Mouse (Mus musculus) lung, embryonic 16.5 days (tissue): ENCODE results near the gene Ptprs. TPM values are rescaled to one million over a fixed set of nuclear protein-coding genes. Genes with fewer than 3 reads are reported as not detected.

Experiments
- ATAC-seq: fragments of 200-750 bp; cut with Nextera tagmentation; 2 replicates; pipeline ENCODE4 v1.8.0; 2017; ENCODE audit warnings: low read depth, mild to moderate bottlenecking, moderate library complexity
- H3K27ac ChIP-seq: fragments of 300-500 bp; sonication (generic); 2 replicates; pipeline ENCODE4 v1.5.1; 2014; ENCODE audit warnings: mild to moderate bottlenecking, control low read depth, low read length
- H3K27me3 ChIP-seq: fragments of 300-500 bp; sonication (generic); 2 replicates; pipeline ENCODE4 v1.6.1; 2014; ENCODE audit warnings: low read depth, low read length, mixed read lengths; ENCODE audit not compliant: control insufficient read depth, insufficient read depth
- H3K36me3 ChIP-seq: fragments of 300-500 bp; sonication (generic); 2 replicates; pipeline ENCODE4 v1.6.1; 2014; ENCODE audit warnings: low read length; ENCODE audit not compliant: control insufficient read depth, insufficient read depth
- H3K4me1 ChIP-seq: fragments of 300-500 bp; sonication (generic); replicated peaks from 2 replicates; pipeline ENCODE4 v1.6.1; 2014; ENCODE audit warnings: low read length, mixed read lengths; ENCODE audit not compliant: control insufficient read depth, insufficient read depth
- H3K4me2 ChIP-seq: fragments of 300-500 bp; sonication (generic); 2 replicates; pipeline ENCODE4 v1.6.1; 2014; ENCODE audit warnings: low read depth, low read length, control low read depth
- H3K4me3 ChIP-seq: fragments of 300-500 bp; sonication (generic); 2 replicates; pipeline ENCODE4 v1.5.1; 2014; ENCODE audit warnings: mild to moderate bottlenecking, low read length, control low read depth
- H3K9ac ChIP-seq: fragments of 300-500 bp; sonication (generic); 2 replicates; pipeline ENCODE4 v1.6.1; 2014; ENCODE audit warnings: low read length, control low read depth
- H3K9me3 ChIP-seq: fragments of 300-500 bp; sonication (generic); 2 replicates; pipeline ENCODE4 v1.6.1; 2016; ENCODE audit warnings: low read length; ENCODE audit not compliant: control insufficient read depth
- WGBS: fragments of 180-500 bp; shearing (Covaris S2); extraction: QIAGEN DNeasy Blood & Tissue Kit; methylation state at CpG from one replicate; pipeline ENCODE4 v1.1.7; 2014; 5-methylcytosine and 5-hydroxymethylcytosine counted together
- microRNA-seq: library from miRNA; unstranded; fragments of <30 nt; microRNA quantifications from one replicate; pipeline ENCODE4, GENCODE M21; 2016
- polyA plus RNA-seq: library from polyadenylated mRNA; unstranded; fragments of >200 nt; fragmentation: Nextera tagmentation; extraction: Ambion mirVana; gene quantifications from 2 replicates; pipeline ENCODE4 v1.2.1, GENCODE M21; 2015

Ptprs gene
- polyA plus RNA-seq, 1 experiment from 2014 or later = 59.1 TPM

DNA sequence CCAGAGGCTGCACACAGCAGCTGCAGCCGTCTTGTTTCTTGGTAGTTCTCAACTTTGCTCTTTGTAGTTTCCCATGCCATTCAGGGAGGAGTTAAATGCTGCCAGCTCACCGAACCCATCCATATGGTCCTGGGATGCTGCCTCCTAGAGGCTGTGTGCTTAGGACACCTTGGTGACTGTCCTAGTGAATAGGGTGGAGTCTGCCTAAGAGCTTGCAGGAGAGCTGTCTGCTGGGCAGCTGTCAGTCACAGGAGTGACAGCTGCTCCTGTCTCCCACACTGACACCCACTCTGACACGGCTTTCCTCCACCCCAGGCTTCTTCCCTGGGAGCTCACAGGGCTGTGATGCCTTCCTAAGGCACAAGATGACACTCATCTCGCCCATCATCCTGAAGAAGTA is 104.2 kb downstream of the Ptprs start:
- no peaks in the 10 kb centered on the region for H3K27me3 ChIP-seq
- no peaks in the 10 kb centered on the region for H3K9me3 ChIP-seq
- no peak overlapping the region for H3K9ac ChIP-seq
- peaks cover 11% of the 10 kb centered on the region; the same call in 1 of the 2 replicates for H3K36me3 ChIP-seq
- H3K4me1 ChIP-seq = no peaks in the 10 kb centered on the region
- H3K4me2 ChIP-seq = no peak overlapping the region
- no peak for ATAC-seq
- H3K4me3 ChIP-seq = no peak overlapping the region
- WGBS = 62% methylated on average over 4 of the region's 4 CpGs
- no peak overlapping the region for H3K27ac ChIP-seq

DNA sequence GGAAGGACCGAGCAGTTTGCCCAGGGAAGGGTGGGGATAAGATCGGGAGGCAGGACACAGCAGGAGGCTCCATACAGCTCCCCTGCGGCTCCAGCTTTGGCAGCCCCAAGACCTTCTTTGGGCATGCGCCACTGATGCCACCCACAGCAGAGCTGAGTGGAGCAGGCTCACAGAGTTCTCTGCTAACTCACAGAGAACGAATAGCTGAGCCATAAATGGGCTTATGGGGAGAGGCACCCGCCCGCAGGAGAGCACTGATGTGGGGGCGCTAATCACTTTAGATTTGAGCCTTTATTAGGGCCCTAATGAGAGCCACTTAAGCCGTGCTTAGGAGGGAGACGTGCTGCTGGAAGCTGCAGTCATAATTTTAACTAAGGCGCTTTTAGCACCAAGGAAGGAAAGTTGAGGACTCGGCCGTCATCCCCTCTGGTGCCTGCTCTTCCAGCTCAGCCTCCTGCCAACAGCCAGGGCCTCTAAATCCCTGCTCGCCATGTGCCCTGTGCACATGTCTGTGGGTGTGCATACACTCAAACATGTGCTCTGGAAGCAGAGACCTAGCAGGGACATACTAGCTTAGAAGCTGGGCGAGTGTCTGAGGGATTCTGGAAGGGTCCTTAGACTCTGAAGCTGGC is 105.1 kb downstream of the Ptprs start:
- Histone ChIP-seq H3K9ac (no peak overlapping the region), H3K4me1 (peaks cover 5% of the 10 kb centered on the region), H3K4me3 (no peak overlapping the region), H3K4me2 (no peak overlapping the region), H3K27me3 (no peaks in the 10 kb centered on the region), H3K9me3 (no peaks in the 10 kb centered on the region), H3K27ac (no peak overlapping the region), H3K36me3 (peaks cover 7% of the 10 kb centered on the region)
- ATAC-seq = no peak
- 85% methylated on average over 15 of the region's 15 CpGs for WGBS

DNA sequence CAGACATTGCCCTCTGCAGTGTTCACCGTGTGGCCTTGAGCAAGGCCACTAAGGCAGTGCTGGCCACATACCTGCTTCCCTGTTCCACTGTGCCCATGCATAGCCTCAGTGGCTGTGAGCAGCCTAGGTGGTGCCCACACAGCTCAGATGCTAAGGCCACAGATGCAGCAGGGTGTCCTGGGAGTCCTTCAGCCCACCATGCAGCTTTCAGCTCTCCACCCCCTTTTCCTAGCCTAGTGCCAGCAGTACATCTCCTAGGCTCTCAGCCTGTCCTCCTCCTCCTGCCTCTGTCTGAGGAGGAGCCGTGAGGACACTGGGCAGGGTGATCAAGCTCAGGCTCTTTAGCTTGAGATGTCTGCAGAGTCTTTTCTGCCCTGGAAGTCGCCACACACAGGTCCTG is 106.2 kb downstream of the Ptprs start:
- ATAC-seq = no peak
- 89% methylated on average over 3 of the region's 3 CpGs for WGBS

GRCm38 (mm10) chr17:56368291-56368790 is 107.9 kb downstream of the Ptprs start:
- peaks cover 8% of the 10 kb centered on the region for H3K4me1 ChIP-seq
- H3K36me3 ChIP-seq = peaks cover 5% of the 10 kb centered on the region; the same call in 1 of the 2 replicates
- H3K4me3 ChIP-seq = no peak overlapping the region
- no peaks in the 10 kb centered on the region for H3K27me3 ChIP-seq
- no peak overlapping the region for H3K27ac ChIP-seq
- 85% methylated on average over 6 of the region's 6 CpGs for WGBS
- no peak overlapping the region for H3K4me2 ChIP-seq
- no peaks in the 10 kb centered on the region for H3K9me3 ChIP-seq
- H3K9ac ChIP-seq = no peak overlapping the region
- ATAC-seq = no peak

More for the DNA sequence above, 106.2 kb downstream of the Ptprs start:
- no peak overlapping the region for H3K27ac ChIP-seq
- H3K27me3 ChIP-seq = no peaks in the 10 kb centered on the region
- H3K4me1 ChIP-seq = peaks cover 8% of the 10 kb centered on the region
- no peaks in the 10 kb centered on the region for H3K9me3 ChIP-seq
- H3K4me3 ChIP-seq = no peak overlapping the region
- H3K36me3 ChIP-seq = peaks cover 3% of the 10 kb centered on the region; the same call in 1 of the 2 replicates
- H3K9ac ChIP-seq = no peak overlapping the region
- no peak overlapping the region for H3K4me2 ChIP-seq

GRCm38 (mm10) chr17:56365791-56366673 is 110.3 kb downstream of the Ptprs start:
- H3K36me3 ChIP-seq = peaks cover 7% of the 10 kb centered on the region; the same call in 1 of the 2 replicates
- no peak overlapping the region for H3K4me2 ChIP-seq
- ATAC-seq = peak; percentile 66
- H3K27ac ChIP-seq = peak overlapping the region; percentile 74
- no peaks in the 10 kb centered on the region for H3K9me3 ChIP-seq
- no peaks in the 10 kb centered on the region for H3K27me3 ChIP-seq
- H3K4me1 ChIP-seq = peaks cover 8% of the 10 kb centered on the region
- no peak overlapping the region for H3K9ac ChIP-seq
- no peak overlapping the region for H3K4me3 ChIP-seq
- 38% methylated on average over 7 of the region's 7 CpGs for WGBS

Small RNA genes within 50 kb of the gene (microRNA-seq; reads per million reads assigned to microRNA genes)
- gene Mir6977 = not detected

Other genes starting within 250 kb of the Ptprs start
- gene Fem1a, start 219.7 kb downstream of the Ptprs start, polyA plus RNA-seq = 11.0 and 12.1 TPM in 2 replicates
- 5.5 and 5.7 TPM in 2 replicates for gene Ticam1, start 199.7 kb downstream of the Ptprs start, polyA plus RNA-seq
- gene Plin3, start 183.6 kb downstream of the Ptprs start, polyA plus RNA-seq = 87.5 and 90.2 TPM in 2 replicates
- not detected in 2 replicates for gene Arrdc5, start 176.2 kb downstream of the Ptprs start, polyA plus RNA-seq
- 124 and 130 TPM in 2 replicates for gene Uhrf1, start 173.2 kb downstream of the Ptprs start, polyA plus RNA-seq
- gene Kdm4b, start 150.4 kb downstream of the Ptprs start, polyA plus RNA-seq = 26.6 and 28.4 TPM in 2 replicates
- not detected in 2 replicates for gene Znrf4, start 35.9 kb upstream of the Ptprs start, polyA plus RNA-seq
- gene Gm20219, start 77.9 kb upstream of the Ptprs start, polyA plus RNA-seq = 4.8 and 4.9 TPM in 2 replicates
- gene Safb2, start 108.1 kb upstream of the Ptprs start, polyA plus RNA-seq = 73.7 and 74.8 TPM in 2 replicates
- gene Safb, start 108.3 kb upstream of the Ptprs start, polyA plus RNA-seq = 86.9 and 95.7 TPM in 2 replicates
- gene 2410015M20Rik, start 133.3 kb upstream of the Ptprs start, polyA plus RNA-seq = 227 and 241 TPM in 2 replicates
- gene Rpl36, start 136.9 kb upstream of the Ptprs start, polyA plus RNA-seq = 1,731 and 1,766 TPM in 2 replicates
- gene Lonp1, start 150.4 kb upstream of the Ptprs start, polyA plus RNA-seq = 41.1 and 41.7 TPM in 2 replicates
- 0.43 and 0.91 TPM in 2 replicates for gene Catsperd, start 151.7 kb upstream of the Ptprs start, polyA plus RNA-seq
- gene Ranbp3, start 196.8 kb upstream of the Ptprs start, polyA plus RNA-seq = 80.2 and 92.8 TPM in 2 replicates
- gene Ndufa11, start 241.3 kb upstream of the Ptprs start, polyA plus RNA-seq = 424 and 435 TPM in 2 replicates
- gene Vmac, start 241.5 kb upstream of the Ptprs start, polyA plus RNA-seq = 15.4 and 18.2 TPM in 2 replicates